Mouse (Mus musculus) thymus, postnatal 4 days (tissue): ENCODE data around the gene Plscr3.
"Not testable (repeated sequence)": the region's sequence is repeated elsewhere in the genome, so short reads cannot be mapped to it uniquely, and the experiment has no call there.

Experiments used
- DNase-seq: peaks from one replicate; pipeline ENCODE4 v3.0.0; 2021

The Plscr3 gene

GRCm38 (mm10) chr11:69833554-69833953 is 12.6 kb upstream of the Plscr3 start:
- DNase-seq = no peak

- DNase-seq = peak; percentile 77
Measured at GRCm38 (mm10) chr11:69834001-69834549, 12.1 kb upstream of the Plscr3 start.

- no peak for DNase-seq
Measured at GRCm38 (mm10) chr11:69835326-69835965, 10.7 kb upstream of the Plscr3 start.

GRCm38 (mm10) chr11:69835966-69836335 is 10.2 kb upstream of the Plscr3 start:
- no peak for DNase-seq

- peak; percentile 58 for DNase-seq
Measured at GRCm38 (mm10) chr11:69836703-69837576, 9.2 kb upstream of the Plscr3 start.

GRCm38 (mm10) chr11:69837604-69837951 is 8.6 kb upstream of the Plscr3 start, which contains the start of gene Nlgn2:
TSS of gene Nlgn2 (minus strand) at chr11:69837784.
- DNase-seq = no peak

- peak; percentile 92 for DNase-seq
Measured at GRCm38 (mm10) chr11:69837952-69838713, 8.0 kb upstream of the Plscr3 start, which contains the start of gene Tmem256. TSS of gene Tmem256 (plus strand) at chr11:69838514.

- no peak for DNase-seq
Measured at GRCm38 (mm10) chr11:69838714-69839104, 7.5 kb upstream of the Plscr3 start.

GRCm38 (mm10) chr11:69846738-69847688 is 837 bp downstream of the Plscr3 start:
- DNase-seq = peak; percentile 56

GRCm38 (mm10) chr11:69848021-69848420 is 1.8 kb downstream of the Plscr3 start:
- no peak for DNase-seq

- no peak for DNase-seq
Measured at GRCm38 (mm10) chr11:69849128-69849527, 3.0 kb downstream of the Plscr3 start.

GRCm38 (mm10) chr11:69849884-69850283 is 3.7 kb downstream of the Plscr3 start:
- no peak for DNase-seq

- DNase-seq = peak; percentile 69
Measured at GRCm38 (mm10) chr11:69850754-69851153, 4.6 kb downstream of the Plscr3 start.

GRCm38 (mm10) chr11:69853994-69854393 is 7.8 kb downstream of the Plscr3 start:
- DNase-seq = no peak

- no peak for DNase-seq
Measured at GRCm38 (mm10) chr11:69854680-69855079, 8.5 kb downstream of the Plscr3 start.

GRCm38 (mm10) chr11:69855347-69855746 is 9.2 kb downstream of the Plscr3 start:
- DNase-seq = peak; percentile 82

- DNase-seq = peak; percentile 7
Measured at GRCm38 (mm10) chr11:69858113-69858998, 12.2 kb downstream of the Plscr3 start, which contains the start of gene Tnk1. TSS of gene Tnk1 (minus strand) at chr11:69858730.

- not testable (repeated sequence) for DNase-seq
Measured at GRCm38 (mm10) chr11:69863729-69864128, 17.6 kb downstream of the Plscr3 start.

GRCm38 (mm10) chr11:69864138-69864860 is 18.1 kb downstream of the Plscr3 start:
- DNase-seq = no peak

- DNase-seq = no peak
Measured at GRCm38 (mm10) chr11:69865561-69865960, 19.4 kb downstream of the Plscr3 start.
